Mouse (Mus musculus) CH12.LX (cell line): ENCODE results near the gene Slc38a9. TPM values are rescaled to one million over a fixed set of nuclear protein-coding genes. Genes with fewer than 3 reads are reported as not detected.

ENCODE experiments used
- DNase-seq: peaks from one replicate; pipeline ENCODE4 v3.0.0-alpha.2; 2013; ENCODE audit errors: extremely low read depth
- H3K27ac ChIP-seq: 2 replicates; pipeline ENCODE4 v1.5.1; 2012; ENCODE audit warnings: low read depth, mild to moderate bottlenecking, control low read depth, moderate library complexity; ENCODE audit not compliant: insufficient read depth
- H3K27me3 ChIP-seq: replicated peaks from 2 replicates; pipeline ENCODE3; 2012; ENCODE audit warnings: inconsistent platforms
- H3K36me3 ChIP-seq, 2 experiments: replicated peaks in 1 of 2; 2 replicates each; pipeline versions ENCODE3 to v1.6.1; 2012; ENCODE audit warnings: inconsistent platforms in 1 of 2, low read length in 1 of 2, mild to moderate bottlenecking in 1 of 2, mixed read lengths in 1 of 2, moderate library complexity in 1 of 2; ENCODE audit not compliant: control insufficient read depth in 1 of 2, insufficient read depth in 1 of 2
- H3K4me1 ChIP-seq, 2 experiments: 2 replicates each; pipeline ENCODE4 v1.6.1; 2012; ENCODE audit warnings: inconsistent platforms in 1 of 2, moderate library complexity in 1 of 2; ENCODE audit not compliant: insufficient read depth in 2 of 2, control insufficient read depth in 1 of 2
- H3K4me2 ChIP-seq: 2 replicates; pipeline ENCODE4 v1.6.1; 2012; ENCODE audit warnings: low read depth, mild to moderate bottlenecking, control low read depth; ENCODE audit not compliant: poor library complexity, insufficient read depth, severe bottlenecking
- H3K4me3 ChIP-seq, 3 experiments: fragments of 150-350 bp in 1 of 3; sonication (generic) in 1 of 3; replicated peaks in 1 of 3; 2 replicates each; pipeline versions ENCODE3 to v1.5.1; 2011 to 2012; ENCODE audit warnings: low read depth in 2 of 3, low read length in 2 of 3, mild to moderate bottlenecking in 2 of 3, moderate library complexity in 2 of 3, control low read depth in 1 of 3, improper control_type of control experiment in 1 of 3, inconsistent platforms in 1 of 3, mixed read lengths in 1 of 3; ENCODE audit not compliant: poor library complexity in 1 of 3
- H3K79me2 ChIP-seq: replicated peaks from 2 replicates; pipeline ENCODE4 v1.6.1; 2012; ENCODE audit warnings: mild to moderate bottlenecking, moderate library complexity; ENCODE audit not compliant: control insufficient read depth, poor library complexity, insufficient read depth, severe bottlenecking; ENCODE audit errors: extremely low read depth
- H3K9ac ChIP-seq: 2 replicates; pipeline ENCODE4 v1.6.1; 2012; ENCODE audit warnings: low read depth, mild to moderate bottlenecking, control low read depth, moderate library complexity; ENCODE audit not compliant: insufficient read depth
- H3K9me3 ChIP-seq: replicated peaks from 2 replicates; pipeline ENCODE3; 2012; ENCODE audit warnings: low read length, inconsistent platforms, mixed read lengths
- CTCF ChIP-seq, 2 experiments: IDR thresholded peaks in 1 of 2; conservative IDR thresholded peaks in 1 of 2; 2 replicates each; pipeline ENCODE4 v1.5.1; 2011 to 2012; ENCODE audit warnings: low read depth in 2 of 2, low read length in 2 of 2, improper control_type of control experiment in 1 of 2, inconsistent platforms in 1 of 2, mild to moderate bottlenecking in 1 of 2, moderate library complexity in 1 of 2
- HCFC1 ChIP-seq: IDR thresholded peaks from 2 replicates; pipeline ENCODE4 v1.6.1; 2012; ENCODE audit warnings: low read depth, mild to moderate bottlenecking, inconsistent platforms, low read length, improper control_type of control experiment
- MXI1 ChIP-seq: IDR thresholded peaks from 2 replicates; pipeline ENCODE4 v1.6.1; 2011; ENCODE audit warnings: mild to moderate bottlenecking, low read depth, low read length, improper control_type of control experiment
- PAX5 ChIP-seq: IDR thresholded peaks from 2 replicates; pipeline ENCODE4 v1.6.1; 2012; ENCODE audit warnings: low read length, inconsistent platforms, mixed read lengths
- RAD21 ChIP-seq: IDR thresholded peaks from 2 replicates; pipeline ENCODE4 v1.6.1; 2011; ENCODE audit warnings: low read depth, mild to moderate bottlenecking, low read length, improper control_type of control experiment, moderate library complexity
- SMC3 ChIP-seq: IDR thresholded peaks from 2 replicates; pipeline ENCODE4 v1.6.1; 2011; ENCODE audit warnings: low read depth, low read length, improper control_type of control experiment
- USF1 ChIP-seq: IDR thresholded peaks from 2 replicates; pipeline ENCODE4 v1.6.1; 2014; ENCODE audit warnings: low read depth, mild to moderate bottlenecking, inconsistent platforms, low read length, improper control_type of control experiment
- ZC3H11A ChIP-seq: IDR thresholded peaks from 2 replicates; pipeline ENCODE4 v1.6.1; 2012; ENCODE audit warnings: low read depth, mild to moderate bottlenecking, inconsistent platforms, low read length, improper control_type of control experiment
- ZNF384 ChIP-seq: IDR thresholded peaks from 2 replicates; pipeline ENCODE4 v1.6.1; 2012; ENCODE audit warnings: low read depth, low read length, improper control_type of control experiment, inconsistent platforms
- dilution Hi-C: fragments of 300-500 bp; cut with MboI; formaldehyde crosslinking; loops from 2 replicates; pipeline ENCODE4 v1.14.3; 2020; ENCODE audit warnings: low sequenced_read_pairs; ENCODE audit not compliant: extremely low pct_unique_long_range_greater_than_20kb, extremely low pct_ligation_motif_present
- in situ Hi-C: fragments of 300-500 bp; cut with MboI; formaldehyde crosslinking; loops from 3 replicates; pipeline ENCODE4 v1.14.3; 2019; ENCODE audit warnings: low sequenced_read_pairs, low pct_ligation_motif_present, low pct_unique_long_range_greater_than_20kb, mixed read lengths
- polyA plus RNA-seq: library from polyadenylated mRNA; unstranded; fragments of >175 nt; gene quantifications from 2 replicates; pipeline ENCODE4 v1.2.1, GENCODE M21; 2012; ENCODE audit warnings: low read depth; ENCODE audit not compliant: insufficient read length
- total RNA-seq, 2 experiments: library from RNA; depleted of rRNA; stranded (reverse); fragments of 300-350 nt in 1 of 2; fragments of >200 nt in 1 of 2; gene quantifications; 2 replicates each; pipeline ENCODE4 v1.2.3; 2012 to 2014

Gene Slc38a9
- total and polyA plus RNA-seq, 3 experiments = 7.8 to 10.4 (median 10.0) TPM

DNA sequence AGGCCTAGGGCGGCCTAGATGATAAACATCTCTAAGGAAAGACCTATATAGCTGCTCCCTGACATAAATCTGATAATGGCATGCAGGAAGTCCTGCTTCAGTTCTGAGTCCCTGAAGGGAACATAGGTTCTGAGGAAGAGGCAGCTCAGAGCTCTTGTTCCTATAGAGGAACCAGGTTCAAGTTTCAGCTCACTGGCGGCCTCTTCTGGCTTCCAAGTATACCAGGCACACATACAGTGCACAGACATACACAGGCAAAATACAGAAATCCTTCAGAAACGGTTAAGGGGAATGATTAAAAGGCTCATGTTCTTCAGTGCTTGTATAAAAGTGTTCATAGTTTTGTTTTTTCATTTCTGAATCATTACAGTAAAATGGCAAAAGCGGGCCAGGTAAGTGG, 17.6 kb downstream of the Slc38a9 start:
- Histone ChIP-seq H3K9me3 (peaks cover 3% of the 10 kb centered on the region), H3K79me2 (no peaks in the 10 kb centered on the region), H3K9ac (no peak overlapping the region), H3K4me3 (no peak overlapping the region), H3K4me2 (no peak overlapping the region), H3K27me3 (no peaks in the 10 kb centered on the region), H3K27ac (no peak overlapping the region), H3K4me1 (peaks cover 0 to 23% of the 10 kb centered on the region in 2 experiments; a peak in 2 of 4 replicates), H3K36me3 (peaks cover 7 to 42% of the 10 kb centered on the region in 2 experiments)
- in situ Hi-C loops = loop anchor here (10.0 kb wide), 2 partner anchors 197 to 357 kb away; partner anchors contain the start of gene Cdc20b
- dilution Hi-C loops = no loop called here
- peak; percentile 42 for DNase-seq
- TF ChIP-seq RAD21 (peak; percentile 29), SMC3 (peak; percentile 44), CTCF (conservative IDR thresholded peaks at IDR 0.05 in 1 of 2, IDR thresholded peaks at IDR 0.05 in 1 of 2; ENCODE audit: low read depth in 2 of 2, low read length in 2 of 2) (peak in 1 of 2 experiments; percentile 50; a peak in 2 of 4 replicates), ZC3H11A (no peak)

DNA sequence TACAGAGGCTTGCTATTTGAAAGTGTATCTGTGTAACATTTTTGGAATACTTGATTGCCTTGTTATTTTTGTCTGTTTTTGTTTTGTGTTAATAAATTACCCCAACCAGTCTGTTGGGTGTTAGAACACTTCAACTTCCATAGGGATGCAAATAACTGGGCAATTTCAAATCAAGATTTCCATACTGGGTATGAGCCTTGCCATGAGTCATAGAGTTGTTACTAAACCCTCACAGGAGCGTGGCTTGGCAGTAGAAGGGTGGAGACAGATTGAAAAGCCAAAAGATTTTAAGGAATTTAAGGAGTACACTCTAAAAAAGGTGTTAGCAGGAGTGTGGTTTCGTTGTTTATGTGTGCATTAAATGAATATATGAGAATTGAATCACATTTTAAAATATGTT, 22.8 kb downstream of the Slc38a9 start:
- Histone ChIP-seq H3K4me3 (no peak overlapping the region), H3K27ac (no peak overlapping the region), H3K36me3 (peaks cover 9 to 40% of the 10 kb centered on the region in 2 experiments), H3K27me3 (no peaks in the 10 kb centered on the region), H3K9me3 (no peaks in the 10 kb centered on the region), H3K4me1 (peaks cover 0 to 9% of the 10 kb centered on the region in 2 experiments; a peak in 2 of 4 replicates), H3K4me2 (no peak overlapping the region), H3K79me2 (no peaks in the 10 kb centered on the region), H3K9ac (no peak overlapping the region)
- dilution Hi-C loops (no loop called here), in situ Hi-C loops (no loop called here)
- DNase-seq = no peak
- no peak for TF ChIP-seq MXI1
- TF ChIP-seq PAX5 = no peak
- TF ChIP-seq ZNF384 = no peak

DNA sequence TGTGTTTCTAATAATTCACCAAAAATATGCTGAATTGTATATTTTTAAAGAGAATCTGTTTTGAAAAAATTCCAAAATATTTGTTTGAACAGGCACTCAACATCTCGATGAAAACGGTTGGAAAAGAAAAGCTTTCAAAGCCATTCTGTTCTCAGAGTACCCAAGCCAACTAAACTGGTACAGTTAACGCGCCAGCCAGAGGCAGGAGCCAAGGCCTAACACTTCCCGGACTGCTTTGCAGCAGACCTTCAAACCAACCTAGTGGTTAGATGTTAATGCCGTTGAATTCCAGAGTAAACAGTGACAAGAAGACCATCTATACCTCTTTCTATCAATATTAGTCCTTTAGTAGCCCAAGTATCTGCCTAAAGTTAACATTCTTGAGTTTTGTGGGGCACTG, 23.4 kb downstream of the Slc38a9 start:
- no peak for DNase-seq
- Histone ChIP-seq H3K9ac (no peak overlapping the region), H3K27ac (no peak overlapping the region), H3K4me1 (peaks cover 0 to 9% of the 10 kb centered on the region in 2 experiments; a peak in 2 of 4 replicates), H3K79me2 (no peaks in the 10 kb centered on the region), H3K36me3 (peaks cover 9 to 39% of the 10 kb centered on the region in 2 experiments), H3K4me3 (no peak overlapping the region), H3K4me2 (no peak overlapping the region), H3K27me3 (no peaks in the 10 kb centered on the region), H3K9me3 (no peaks in the 10 kb centered on the region)
- no peak for TF ChIP-seq SMC3
- TF ChIP-seq HCFC1 = no peak
- TF ChIP-seq USF1 = no peak
- dilution Hi-C loops = no loop called here
- in situ Hi-C loops = no loop called here
